Mouse (Mus musculus) spleen, postnatal 4 days (tissue): ENCODE data around the gene Lrtm2.
"Not testable (repeated sequence)": the region's sequence is repeated elsewhere in the genome, so short reads cannot be mapped to it uniquely, and the experiment has no call there.

Experiments used
- DNase-seq, 2 experiments: peaks; one replicate each; pipeline ENCODE4 v3.0.0; 2022; ENCODE audit warnings: low spot score in 2 of 2

The Lrtm2 gene

GRCm38 (mm10) chr6:119330506-119330905 is at the start of gene Lrtm2:
Gene Lrtm2 (minus strand): TSS chr6:119330766.
- no peak for DNase-seq

- no peak for DNase-seq
Observed at GRCm38 (mm10) chr6:119378631-119379030, 48.1 kb upstream of the Lrtm2 start.

- no peak for DNase-seq
Observed at GRCm38 (mm10) chr6:119377613-119378012, 47.0 kb upstream of the Lrtm2 start.

- DNase-seq, result no peak
Observed at GRCm38 (mm10) chr6:119375035-119375434, 44.5 kb upstream of the Lrtm2 start.

GRCm38 (mm10) chr6:119373000-119373705 is 42.6 kb upstream of the Lrtm2 start:
- no peak for DNase-seq

GRCm38 (mm10) chr6:119372237-119372636 is 41.7 kb upstream of the Lrtm2 start:
- DNase-seq, result no peak

- no peak for DNase-seq
Observed at GRCm38 (mm10) chr6:119371624-119372023, 41.1 kb upstream of the Lrtm2 start.

- DNase-seq, result no peak
Observed at GRCm38 (mm10) chr6:119367382-119367781, 36.8 kb upstream of the Lrtm2 start.

- not testable (repeated sequence) for DNase-seq
Observed at GRCm38 (mm10) chr6:119366800-119367199, 36.2 kb upstream of the Lrtm2 start.

- no peak for DNase-seq
Observed at GRCm38 (mm10) chr6:119363593-119363992, 33.0 kb upstream of the Lrtm2 start.

- no peak for DNase-seq
Observed at GRCm38 (mm10) chr6:119360925-119361702, 30.5 kb upstream of the Lrtm2 start.

- not testable (repeated sequence) for DNase-seq
Observed at GRCm38 (mm10) chr6:119360250-119360649, 29.7 kb upstream of the Lrtm2 start.

- no peak for DNase-seq
Observed at GRCm38 (mm10) chr6:119358020-119358571, 27.5 kb upstream of the Lrtm2 start.

GRCm38 (mm10) chr6:119352501-119352900 is 21.9 kb upstream of the Lrtm2 start:
- DNase-seq, result no peak

- no peak for DNase-seq
Observed at GRCm38 (mm10) chr6:119351656-119352055, 21.1 kb upstream of the Lrtm2 start.

GRCm38 (mm10) chr6:119350703-119351198 is 20.2 kb upstream of the Lrtm2 start:
- no peak for DNase-seq

- DNase-seq, result peak; percentile 62 to 87
Observed at GRCm38 (mm10) chr6:119348234-119348633, 17.7 kb upstream of the Lrtm2 start.

- no peak for DNase-seq
Observed at GRCm38 (mm10) chr6:119347813-119348212, 17.2 kb upstream of the Lrtm2 start.

- no peak for DNase-seq
Observed at GRCm38 (mm10) chr6:119346257-119346656, 15.7 kb upstream of the Lrtm2 start.

- DNase-seq, result no peak
Observed at GRCm38 (mm10) chr6:119341409-119341808, 10.8 kb upstream of the Lrtm2 start.

- DNase-seq, result no peak
Observed at GRCm38 (mm10) chr6:119338121-119338912, 7.8 kb upstream of the Lrtm2 start.

- no peak for DNase-seq
Observed at GRCm38 (mm10) chr6:119337287-119337686, 6.7 kb upstream of the Lrtm2 start.
